Mouse (Mus musculus): ENCODE measurements around the gene Olfr159.

Olfr159 gene

GRCm38 (mm10) chr4:43729794-43730550 lies 40.8 kb downstream of the Olfr159 start, which contains the start of gene Spaar:
TSS of gene Spaar (plus strand) at chr4:43730034.
- no peak for DNase-seq (ENCODE audit: low read depth, low spot score)

DNA sequence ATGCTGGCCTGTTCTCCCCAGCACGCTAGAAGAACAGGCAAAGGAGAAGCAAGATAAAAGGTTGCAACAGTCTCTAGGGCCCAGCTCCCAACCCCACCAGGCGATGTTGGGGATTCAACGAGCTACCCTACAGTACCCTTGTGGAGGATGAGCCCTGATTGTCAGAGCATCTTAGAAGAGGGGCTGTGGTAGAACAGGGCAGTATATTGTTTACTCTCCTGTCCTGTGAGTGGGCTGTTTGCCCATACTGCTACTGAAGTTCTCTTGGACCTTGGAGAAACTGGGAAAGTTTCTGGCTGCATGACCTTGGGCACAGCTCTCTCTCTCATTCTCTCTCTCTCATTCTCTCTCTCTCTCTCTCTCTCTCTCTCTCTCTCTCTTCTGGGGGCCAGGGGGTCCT lies 41.7 kb downstream of the Olfr159 start:
- DNase-seq (ENCODE audit: low read depth, low spot score), result no peak

- DNase-seq (ENCODE audit: low read depth, low spot score), result no peak
Observed at GRCm38 (mm10) chr4:43728576-43728954, 42.2 kb downstream of the Olfr159 start.

GRCm38 (mm10) chr4:43727718-43728575 lies 42.9 kb downstream of the Olfr159 start:
- DNase-seq (ENCODE audit: low read depth, low spot score), result no peak

GRCm38 (mm10) chr4:43726995-43727394 lies 43.8 kb downstream of the Olfr159 start, which contains the start of gene Hrct1:
TSS of gene Hrct1 (plus strand) at chr4:43727188.
- DNase-seq (ENCODE audit: low read depth, low spot score), result no peak

DNA sequence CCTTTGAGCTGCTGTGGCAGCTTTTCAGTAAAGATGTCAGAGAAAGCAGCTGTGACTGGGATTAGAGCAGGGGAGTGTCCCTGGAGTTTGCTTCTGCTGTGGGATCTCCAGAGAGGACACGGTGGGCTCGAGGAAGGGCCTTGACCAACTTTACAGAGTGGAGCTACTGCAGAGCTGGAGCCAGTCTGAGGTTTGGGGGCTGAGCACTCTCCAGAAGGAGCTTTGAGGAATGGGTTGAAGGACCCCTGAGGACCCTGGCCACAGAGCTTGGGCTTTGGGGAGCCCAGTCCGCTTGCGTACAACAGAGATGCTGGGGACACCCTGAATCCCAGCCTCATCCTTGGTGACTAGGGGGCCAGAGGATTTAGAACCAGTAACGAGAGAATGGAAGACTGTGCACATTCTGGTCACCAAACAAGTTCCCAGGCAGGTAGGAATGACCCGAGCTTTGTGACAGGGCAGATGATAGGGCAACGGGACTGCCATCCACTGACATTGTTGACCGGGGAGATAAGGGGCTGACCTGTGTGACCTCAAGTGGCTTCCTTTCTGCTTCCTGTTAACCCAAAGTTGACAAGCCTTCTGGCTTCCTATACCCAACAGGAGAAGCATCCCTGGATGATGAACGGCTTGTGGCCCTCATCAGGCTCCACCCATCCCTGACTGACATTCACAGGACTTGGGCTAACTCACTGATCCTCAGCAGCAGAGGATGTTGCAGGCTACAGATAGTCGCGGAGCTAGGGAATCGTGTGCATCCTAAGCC lies 44.4 kb downstream of the Olfr159 start:
- no peak for DNase-seq (ENCODE audit: low read depth, low spot score)

GRCm38 (mm10) chr4:43724764-43725163 lies 46.0 kb downstream of the Olfr159 start:
- DNase-seq (ENCODE audit: low read depth, low spot score), result peak; percentile 54

DNA sequence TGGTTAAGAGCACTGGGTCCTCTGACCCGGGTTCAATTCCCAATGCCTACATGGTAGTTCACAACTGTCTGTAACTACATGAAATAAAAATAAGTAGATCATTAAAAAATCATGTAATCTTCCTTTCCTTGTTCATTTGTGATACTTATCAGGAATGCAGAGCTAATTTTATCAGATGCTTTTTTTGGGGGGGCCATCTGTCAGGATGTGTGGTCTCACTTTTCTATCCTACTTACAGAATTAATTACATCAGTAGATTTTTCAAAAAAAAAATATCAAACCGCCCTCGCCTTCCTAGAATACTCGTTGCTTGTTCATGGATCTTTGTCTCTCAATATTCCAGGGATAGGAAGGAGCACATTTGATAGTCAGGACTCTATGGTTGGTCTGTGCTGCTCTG lies 48.6 kb downstream of the Olfr159 start:
- no peak for DNase-seq (ENCODE audit: low read depth, low spot score)

GRCm38 (mm10) chr4:43720491-43721228 lies 50.1 kb downstream of the Olfr159 start:
- no peak for DNase-seq (ENCODE audit: low read depth, low spot score)
